Mouse (Mus musculus) forebrain, postnatal 0 days (tissue): ENCODE results near the gene Ptcd1. TPM values are rescaled to one million over a fixed set of nuclear protein-coding genes. Genes with fewer than 3 reads are reported as not detected.
"Not testable (repeated sequence)": the region's sequence is repeated elsewhere in the genome, so short reads cannot be mapped to it uniquely, and the experiment has no call there.

Source experiments
- ATAC-seq: fragments of 200-750 bp; cut with Nextera tagmentation; 2 replicates; pipeline ENCODE4 v1.8.0; 2017; ENCODE audit warnings: mild to moderate bottlenecking, moderate library complexity
- DNase-seq: peaks from one replicate; pipeline ENCODE4 v3.0.0-alpha.2; 2015
- H3K27ac ChIP-seq: fragments of 300-500 bp; sonication (generic); 2 replicates; pipeline ENCODE4 v1.5.1; 2014; ENCODE audit warnings: low read depth, mild to moderate bottlenecking, antibody characterized with exemption, low read length, moderate library complexity, mixed read lengths
- H3K27me3 ChIP-seq: fragments of 300-500 bp; sonication (generic); 2 replicates; pipeline ENCODE4 v1.6.1; 2014; ENCODE audit warnings: mild to moderate bottlenecking, low read length, mixed read lengths; ENCODE audit not compliant: insufficient read depth
- H3K36me3 ChIP-seq: fragments of 300-500 bp; sonication (generic); 2 replicates; pipeline ENCODE4 v1.6.1; 2014; ENCODE audit warnings: mild to moderate bottlenecking, moderate library complexity; ENCODE audit not compliant: insufficient read depth
- H3K4me1 ChIP-seq: fragments of 300-500 bp; sonication (generic); 2 replicates; pipeline ENCODE4 v1.6.1; 2014; ENCODE audit warnings: antibody characterized with exemption; ENCODE audit not compliant: insufficient read depth
- H3K4me2 ChIP-seq: fragments of 300-500 bp; sonication (generic); 2 replicates; pipeline ENCODE4 v1.6.1; 2014; ENCODE audit warnings: low read depth, mild to moderate bottlenecking, moderate library complexity
- H3K4me3 ChIP-seq: fragments of 300-500 bp; sonication (generic); 2 replicates; pipeline ENCODE4 v1.5.1; 2014; ENCODE audit warnings: low read depth, low read length, mixed read lengths
- H3K9ac ChIP-seq: fragments of 300-500 bp; sonication (generic); 2 replicates; pipeline ENCODE4 v1.6.1; 2014; ENCODE audit warnings: mild to moderate bottlenecking
- H3K9me3 ChIP-seq: fragments of 300-500 bp; sonication (generic); 2 replicates; pipeline ENCODE4 v1.6.1; 2016; ENCODE audit warnings: low read length
- CTCF ChIP-seq: sonication (generic); IDR thresholded peaks from 2 replicates; pipeline ENCODE4 v1.5.1; 2016; ENCODE audit warnings: antibody characterized with exemption, control low read depth, low read depth
- WGBS: fragments of 180-500 bp; shearing (Covaris S2); extraction: QIAGEN DNeasy Blood & Tissue Kit; methylation state at CpG from one replicate; pipeline ENCODE4 v1.1.7; 2014; 5-methylcytosine and 5-hydroxymethylcytosine counted together
- polyA plus RNA-seq: library from polyadenylated mRNA; unstranded; fragments of >200 nt; fragmentation: Nextera tagmentation; extraction: Ambion mirVana; gene quantifications from 2 replicates; pipeline ENCODE4 v1.2.1, GENCODE M21; 2015
- total RNA-seq: library from RNA; depleted of rRNA; stranded (reverse); fragments of >200 nt; gene quantifications from 2 replicates; pipeline ENCODE4 v1.2.3, GENCODE M21; 2014; rRNA removed

Gene Ptcd1
- total and polyA plus RNA-seq, 2 experiments from 2014 or later: 21.7 to 32.6 TPM

DNA sequence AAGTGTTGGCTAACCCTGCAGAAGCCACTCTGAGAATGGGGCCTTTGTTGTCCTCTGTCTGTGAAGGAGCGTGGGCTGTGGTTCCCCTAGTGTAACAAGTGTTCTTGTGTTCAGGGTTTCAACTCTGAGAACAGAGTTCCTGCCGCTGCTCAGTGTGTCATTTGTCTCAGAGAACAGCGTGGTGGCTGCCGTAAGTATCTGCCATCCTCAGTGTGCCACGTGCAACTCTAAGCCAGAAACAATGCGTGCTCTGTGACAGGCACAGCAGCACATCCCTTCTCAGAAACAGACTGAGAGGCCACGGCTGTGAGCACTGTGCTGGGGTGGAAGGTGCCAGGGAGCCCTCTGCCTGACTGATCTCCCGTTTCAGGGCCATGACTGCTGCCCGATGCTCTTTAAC lies 62.6 kb downstream of the Ptcd1 start:
- Histone ChIP-seq H3K27me3 (no peaks in the 10 kb centered on the region), H3K4me3 (no peak overlapping the region), H3K9me3 (no peaks in the 10 kb centered on the region), H3K4me1 (no peaks in the 10 kb centered on the region), H3K4me2 (no peak overlapping the region), H3K36me3 (peaks cover 92% of the 10 kb centered on the region), H3K9ac (no peak overlapping the region), H3K27ac (no peak overlapping the region)
- DNase-seq (no peak), ATAC-seq (peak; percentile 70)
- 83% methylated on average over 9 of the region's 9 CpGs for WGBS
- TF ChIP-seq CTCF: no peak

DNA sequence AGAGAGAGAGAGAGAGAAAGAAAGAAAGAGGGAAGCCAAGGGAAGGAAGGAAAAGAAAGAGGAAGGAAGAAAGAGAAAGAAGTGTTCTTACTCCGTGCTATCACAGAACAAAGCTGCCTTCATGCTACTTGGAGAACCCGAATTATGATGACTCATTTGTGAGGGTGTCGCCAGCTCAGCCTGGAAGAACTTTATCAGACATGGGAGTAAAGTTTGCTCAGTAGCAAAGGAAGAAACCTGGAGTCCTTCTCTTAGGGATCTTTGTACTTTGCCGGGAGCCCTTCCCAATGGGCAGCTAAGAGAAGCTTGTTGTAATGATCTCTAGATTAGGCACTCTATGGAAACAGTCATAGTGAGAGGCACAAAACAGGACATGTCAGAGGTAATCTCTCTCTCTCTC lies 64.2 kb downstream of the Ptcd1 start:
- Histone ChIP-seq H3K9ac (no peak overlapping the region), H3K4me2 (no peak overlapping the region), H3K4me1 (no peaks in the 10 kb centered on the region), H3K27me3 (no peaks in the 10 kb centered on the region), H3K27ac (no peak overlapping the region), H3K4me3 (no peak overlapping the region), H3K9me3 (no peaks in the 10 kb centered on the region), H3K36me3 (peaks cover 94% of the 10 kb centered on the region)
- TF ChIP-seq CTCF: no peak
- 96% methylated on average over 4 of the region's 4 CpGs for WGBS
- ATAC-seq: no peak
- no peak for DNase-seq

DNA sequence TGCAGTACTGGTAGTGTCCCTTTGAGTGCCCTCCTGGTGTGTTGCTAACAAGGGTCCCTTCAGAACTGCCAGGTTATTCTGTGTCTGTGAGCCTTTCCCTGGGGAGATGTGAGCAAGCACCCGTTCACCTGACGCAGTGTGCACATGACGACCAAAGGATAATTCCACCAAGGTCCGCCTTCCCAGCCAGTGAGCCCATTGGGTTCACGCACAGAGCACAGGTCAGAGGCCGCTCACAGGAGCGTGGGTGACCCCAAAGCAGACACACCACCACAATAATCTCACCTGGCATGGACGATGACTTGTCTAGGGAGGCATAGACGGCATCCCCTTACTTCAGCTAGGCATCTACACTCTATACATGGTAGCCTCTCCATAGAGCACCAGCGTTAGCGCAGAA lies 65.5 kb downstream of the Ptcd1 start:
- not testable (repeated sequence) for H3K4me2 ChIP-seq, H3K9ac ChIP-seq, H3K27me3 ChIP-seq, ATAC-seq, H3K27ac ChIP-seq, H3K9me3 ChIP-seq, DNase-seq, H3K4me3 ChIP-seq, H3K4me1 ChIP-seq
- WGBS: 98% methylated on average over 11 of the region's 11 CpGs
- peaks cover 92% of the 10 kb centered on the region for H3K36me3 ChIP-seq

DNA sequence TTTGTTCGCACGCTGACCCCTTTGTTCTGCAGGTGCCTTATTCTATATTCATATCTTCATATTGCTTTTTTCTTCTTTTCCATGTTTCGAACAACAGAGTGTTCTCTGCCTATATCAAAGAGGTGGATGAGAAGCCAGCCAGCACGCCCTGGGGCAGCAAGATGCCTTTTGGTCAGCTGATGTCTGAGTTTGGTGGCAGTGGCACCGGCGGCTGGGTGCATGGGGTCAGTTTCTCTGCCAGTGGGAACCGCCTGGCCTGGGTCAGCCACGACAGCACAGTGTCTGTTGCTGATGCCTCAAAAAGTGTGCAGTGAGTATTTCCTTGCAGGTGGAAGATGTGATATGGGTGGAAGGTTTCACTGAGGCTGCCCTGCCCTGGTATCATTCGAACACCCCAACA lies 65.9 kb downstream of the Ptcd1 start:
- Histone ChIP-seq H3K9ac (no peak overlapping the region), H3K4me3 (no peak overlapping the region), H3K27ac (no peak overlapping the region), H3K9me3 (no peaks in the 10 kb centered on the region), H3K4me2 (no peak overlapping the region), H3K36me3 (peaks cover 92% of the 10 kb centered on the region), H3K27me3 (no peaks in the 10 kb centered on the region), H3K4me1 (no peaks in the 10 kb centered on the region)
- ATAC-seq (no peak), DNase-seq (no peak)
- 97% methylated on average over 9 of the region's 9 CpGs for WGBS
- TF ChIP-seq CTCF: no peak

DNA sequence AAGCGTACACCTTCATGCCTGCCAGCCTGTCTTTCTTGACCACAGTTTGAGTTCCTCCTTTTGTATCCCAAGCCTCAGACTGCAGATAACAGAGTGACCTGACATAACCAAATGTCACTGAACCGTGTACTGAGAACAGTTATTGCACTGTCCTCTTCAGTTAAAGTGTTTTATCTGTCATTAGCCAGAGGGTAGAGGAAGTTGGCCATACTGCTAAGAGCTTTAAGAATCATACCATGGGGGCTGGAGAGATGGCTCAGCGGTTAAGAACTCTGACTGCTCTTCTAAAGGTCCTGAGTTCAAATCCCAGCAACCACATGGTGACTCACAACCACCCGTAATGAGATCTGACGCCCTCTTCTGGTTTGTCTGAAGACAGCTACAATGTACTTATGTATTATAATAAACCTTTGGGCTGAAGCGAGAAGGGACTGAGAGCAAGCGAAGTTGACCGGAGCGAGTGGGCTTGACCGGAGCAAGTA lies 68.5 kb downstream of the Ptcd1 start:
- H3K27ac ChIP-seq: no peak overlapping the region
- 95% methylated on average over 10 of the region's 10 CpGs for WGBS
- H3K4me1 ChIP-seq: no peaks in the 10 kb centered on the region
- no peak overlapping the region for H3K4me2 ChIP-seq
- H3K27me3 ChIP-seq: no peaks in the 10 kb centered on the region
- H3K4me3 ChIP-seq: no peak overlapping the region
- no peak for TF ChIP-seq CTCF
- ATAC-seq (no peak), DNase-seq (no peak)
- no peak overlapping the region for H3K9ac ChIP-seq
- peaks cover 89% of the 10 kb centered on the region for H3K36me3 ChIP-seq
- H3K9me3 ChIP-seq: no peaks in the 10 kb centered on the region

Other genes starting within 250 kb of the Ptcd1 start
- 49.2 and 55.5 TPM in 2 replicates for gene Smurf1, start 201.3 kb downstream of the Ptcd1 start, total RNA-seq
- gene Smurf1, start 201.3 kb downstream of the Ptcd1 start, polyA plus RNA-seq: 15.3 and 21.6 TPM in 2 replicates
- gene Gm4871, start 134.4 kb downstream of the Ptcd1 start, total RNA-seq: not detected in 2 replicates
- gene Gm4871, start 134.4 kb downstream of the Ptcd1 start, polyA plus RNA-seq: not detected in 2 replicates
- not detected in 2 replicates for gene 1700018F24Rik, start 124.1 kb downstream of the Ptcd1 start, total RNA-seq
- not detected in 2 replicates for gene 1700018F24Rik, start 124.1 kb downstream of the Ptcd1 start, polyA plus RNA-seq
- 146 and 156 TPM in 2 replicates for gene Arpc1a, start 83.3 kb downstream of the Ptcd1 start, total RNA-seq
- gene Arpc1a, start 83.3 kb downstream of the Ptcd1 start, polyA plus RNA-seq: 246 and 273 TPM in 2 replicates
- 0.46 TPM in 1 of 2 replicates, not detected in the other for gene Kpna7, start 83.1 kb downstream of the Ptcd1 start, total RNA-seq
- not detected in 2 replicates for gene Kpna7, start 83.1 kb downstream of the Ptcd1 start, polyA plus RNA-seq
- 28.6 and 34.2 TPM in 2 replicates for gene Arpc1b, start 52.9 kb downstream of the Ptcd1 start, total RNA-seq
- 59.9 and 67.1 TPM in 2 replicates for gene Arpc1b, start 52.9 kb downstream of the Ptcd1 start, polyA plus RNA-seq
- gene Pdap1, start 26.9 kb downstream of the Ptcd1 start, total RNA-seq: 65.9 and 66.4 TPM in 2 replicates
- 135 and 140 TPM in 2 replicates for gene Pdap1, start 26.9 kb downstream of the Ptcd1 start, polyA plus RNA-seq
- 127 and 138 TPM in 2 replicates for gene Bud31, start 26.7 kb downstream of the Ptcd1 start, total RNA-seq
- 166 and 206 TPM in 2 replicates for gene Bud31, start 26.7 kb downstream of the Ptcd1 start, polyA plus RNA-seq
- gene Cpsf4, start 105 bp upstream of the Ptcd1 start, total RNA-seq: 47.9 and 52.7 TPM in 2 replicates
- 38.1 and 39.2 TPM in 2 replicates for gene Cpsf4, start 105 bp upstream of the Ptcd1 start, polyA plus RNA-seq
- gene Atp5j2, start 25.0 kb upstream of the Ptcd1 start, total RNA-seq: 139 and 295 TPM in 2 replicates
- 570 and 702 TPM in 2 replicates for gene Atp5j2, start 25.0 kb upstream of the Ptcd1 start, polyA plus RNA-seq
- 15.6 and 16.0 TPM in 2 replicates for gene Zkscan14, start 34.8 kb upstream of the Ptcd1 start, total RNA-seq
- 11.7 TPM in 2 replicates for gene Zkscan14, start 34.8 kb upstream of the Ptcd1 start, polyA plus RNA-seq
- gene Zkscan5, start 37.5 kb upstream of the Ptcd1 start, total RNA-seq: 16.2 and 18.6 TPM in 2 replicates
- gene Zkscan5, start 37.5 kb upstream of the Ptcd1 start, polyA plus RNA-seq: 11.3 and 12.2 TPM in 2 replicates
- 28.2 and 36.2 TPM in 2 replicates for gene Zfp655, start 64.6 kb upstream of the Ptcd1 start, total RNA-seq
- 23.9 and 25.7 TPM in 2 replicates for gene Zfp655, start 64.6 kb upstream of the Ptcd1 start, polyA plus RNA-seq
- 20.9 and 27.4 TPM in 2 replicates for gene Zscan25, start 113.4 kb upstream of the Ptcd1 start, total RNA-seq
- gene Zscan25, start 113.4 kb upstream of the Ptcd1 start, polyA plus RNA-seq: 0.48 and 0.65 TPM in 2 replicates
- not detected in 2 replicates for gene Cyp3a57, start 178.2 kb upstream of the Ptcd1 start, total RNA-seq
- gene Cyp3a57, start 178.2 kb upstream of the Ptcd1 start, polyA plus RNA-seq: not detected in 2 replicates